Mouse (Mus musculus) embryonic fibroblast, embryonic 13.5 days (primary cell): Measurements from ENCODE around the gene Shd.

ENCODE experiments used
- CTCF ChIP-seq: IDR thresholded peaks from 2 replicates; pipeline ENCODE4 v1.5.1; 2011; ENCODE audit warnings: mild to moderate bottlenecking, control low read depth, low read length, moderate library complexity, borderline replicate concordance; ENCODE audit not compliant: insufficient read depth
- POLR2A ChIP-seq: IDR thresholded peaks from 2 replicates; pipeline ENCODE4 v1.6.1; 2011; ENCODE audit warnings: low read depth, mild to moderate bottlenecking, control low read depth, low read length, moderate library complexity

- TF ChIP-seq POLR2A: no peak
- TF ChIP-seq CTCF: no peak
Measured at GRCm38 (mm10) chr17:55950601-55951000, 19.7 kb upstream of the Shd start.
